ENCODE assay signal across 8 mouse cellular contexts in the genomic region with DNA sequence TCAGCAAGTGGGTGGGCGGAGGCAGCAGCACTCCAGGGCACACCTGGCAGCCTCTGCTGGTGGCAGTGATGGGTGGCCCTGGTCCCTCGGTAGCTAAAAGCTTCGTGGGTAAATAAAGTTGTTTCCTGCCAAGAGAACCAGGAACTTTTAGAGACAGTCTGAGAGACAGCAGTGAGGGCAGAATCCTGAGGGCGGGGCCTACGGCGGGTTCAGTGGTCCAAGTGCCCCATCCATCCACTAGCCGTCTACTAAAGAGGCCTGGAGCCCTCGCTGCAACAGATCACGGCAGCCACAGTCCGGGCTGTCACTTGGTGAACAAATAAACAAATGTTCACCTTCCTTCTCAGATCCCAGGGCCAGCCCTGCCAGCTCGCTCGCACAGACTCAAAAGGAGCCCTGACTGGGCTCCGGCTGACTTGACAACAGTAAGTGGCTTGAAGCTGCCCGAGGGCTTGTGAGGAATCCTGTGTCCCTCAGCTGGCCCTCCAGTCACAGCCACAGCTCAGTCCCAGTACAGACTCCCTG. TPM values are rescaled to one million over a fixed set of nuclear protein-coding genes. Genes with fewer than 3 reads are reported as not detected.
DNase-seq lines count a peak whose midpoint lies in the region; ATAC-seq and TF ChIP-seq lines count a peak whose summit lies in the region.

No protein-coding gene starts in this region.

- no peaks in the 10 kb centered on the region for H3K9me3 ChIP-seq in heart, embryonic 12.5 days (replicated peaks)
- H3K9me3 ChIP-seq in forebrain, postnatal 0 days (ENCODE audit: low read length) = no peaks in the 10 kb centered on the region
- no peaks in the 10 kb centered on the region for H3K9me3 ChIP-seq in limb, embryonic 13.5 days
- H3K9me3 ChIP-seq in neural tube, embryonic 14.5 days (ENCODE audit: control insufficient read depth, low read length) = no peaks in the 10 kb centered on the region

- H3K27me3 ChIP-seq in heart, embryonic 12.5 days (replicated peaks) = no peaks in the 10 kb centered on the region
- no peaks in the 10 kb centered on the region for H3K27me3 ChIP-seq in forebrain, postnatal 0 days (ENCODE audit: insufficient read depth, low read length)
- H3K27me3 ChIP-seq in limb, embryonic 13.5 days = no peaks in the 10 kb centered on the region
- no peaks in the 10 kb centered on the region for H3K27me3 ChIP-seq in neural tube, embryonic 14.5 days (ENCODE audit: control insufficient read depth, insufficient read depth, low read length)

- peaks cover 30% of the 10 kb centered on the region for H3K36me3 ChIP-seq in heart, embryonic 12.5 days
- H3K36me3 ChIP-seq in forebrain, postnatal 0 days (ENCODE audit: insufficient read depth) = no peaks in the 10 kb centered on the region
- peaks cover 37% of the 10 kb centered on the region for H3K36me3 ChIP-seq in limb, embryonic 13.5 days
- no peaks in the 10 kb centered on the region for H3K36me3 ChIP-seq in neural tube, embryonic 14.5 days (ENCODE audit: control insufficient read depth, insufficient read depth, low read length)

- H3K9ac ChIP-seq in heart, embryonic 12.5 days = peak overlapping the region; percentile 62
- H3K9ac ChIP-seq in forebrain, postnatal 0 days = peak overlapping the region; percentile 18; the same call in 1 of the 2 replicates
- peak overlapping the region; percentile 59 for H3K9ac ChIP-seq in limb, embryonic 13.5 days
- H3K9ac ChIP-seq in neural tube, embryonic 14.5 days (replicated peaks; ENCODE audit: low read depth, low read length) = peak overlapping the region; percentile 41; the same call in 1 of the 2 replicates

- 25% methylated on average over 14 of the region's 14 CpGs for WGBS in heart, embryonic 12.5 days
- WGBS in forebrain, postnatal 0 days = 8% methylated on average over 14 of the region's 14 CpGs
- WGBS in limb, embryonic 13.5 days = 13% methylated on average over 14 of the region's 14 CpGs
- 8% methylated on average over 14 of the region's 14 CpGs for WGBS in neural tube, embryonic 14.5 days

- DNase-seq in heart, postnatal 25 days (ENCODE audit: low spot score) = no peak
- peak; percentile 37 for DNase-seq in MN1 (ENCODE audit: low spot score)
- DNase-seq in forebrain, postnatal 0 days = peak; percentile 42
- DNase-seq in frontal cortex, postnatal 25 days (ENCODE audit: low spot score in 2 of 2) = no peak
- DNase-seq in gastrocnemius, adult 8-10 months (ENCODE audit: low spot score in 2 of 2) = no peak

- no peak for ATAC-seq in heart, embryonic 12.5 days (ENCODE audit: insufficient number of reproducible peaks, low FRiP score)
- peak; percentile 4; the same call in 1 of the 2 replicates for ATAC-seq in forebrain, postnatal 0 days
- ATAC-seq in limb, embryonic 13.5 days (ENCODE audit: low FRiP score, low read depth) = no peak
- 0 out of 2 replicates have a peak, but pooled peaks have one; percentile 3 for ATAC-seq in neural tube, embryonic 14.5 days (ENCODE audit: low read depth)

- H3K4me2 ChIP-seq in heart, embryonic 12.5 days = peak overlapping the region; percentile 41
- peak overlapping the region; percentile 34 for H3K4me2 ChIP-seq in forebrain, postnatal 0 days (ENCODE audit: low read depth)
- peak overlapping the region; percentile 100 for H3K4me2 ChIP-seq in limb, embryonic 13.5 days (replicated peaks)
- H3K4me2 ChIP-seq in neural tube, embryonic 14.5 days (ENCODE audit: low read depth, low read length) = peak overlapping the region; percentile 27; the same call in 1 of the 2 replicates

- peaks cover 81% of the 10 kb centered on the region for H3K4me1 ChIP-seq in heart, embryonic 12.5 days (replicated peaks)
- peaks cover 60% of the 10 kb centered on the region for H3K4me1 ChIP-seq in forebrain, postnatal 0 days (ENCODE audit: insufficient read depth)
- peaks cover 81% of the 10 kb centered on the region for H3K4me1 ChIP-seq in limb, embryonic 13.5 days
- H3K4me1 ChIP-seq in neural tube, embryonic 14.5 days (ENCODE audit: control insufficient read depth, insufficient read depth, low read length) = peaks cover 76% of the 10 kb centered on the region

- H3K4me3 ChIP-seq in heart, embryonic 12.5 days = no peak overlapping the region
- 0 out of 2 replicates have a peak overlapping the region, but pooled peaks have one; percentile 1 for H3K4me3 ChIP-seq in forebrain, postnatal 0 days (ENCODE audit: low read depth, low read length)
- peak overlapping the region; percentile 16 for H3K4me3 ChIP-seq in limb, embryonic 13.5 days
- no peak overlapping the region for H3K4me3 ChIP-seq in neural tube, embryonic 14.5 days (ENCODE audit: low read depth, low read length)

- no peak for TF ChIP-seq CTCF in forebrain, postnatal 0 days (IDR thresholded peaks at IDR 0.05; ENCODE audit: low read depth)

- peak overlapping the region; percentile 76 for H3K27ac ChIP-seq in heart, embryonic 12.5 days (ENCODE audit: poor library complexity, severe bottlenecking)
- H3K27ac ChIP-seq in forebrain, postnatal 0 days (ENCODE audit: low read depth, low read length) = peak overlapping the region; percentile 90
- H3K27ac ChIP-seq in limb, embryonic 13.5 days = peak overlapping the region; percentile 92
- H3K27ac ChIP-seq in neural tube, embryonic 14.5 days (ENCODE audit: low read depth, low read length) = peak overlapping the region; percentile 90

- intact Hi-C loops in heart, postnatal 25 days (cut with DNase I) = loop anchor here (5.0 kb wide), 1 partner anchor 63 kb away; a partner anchor contains a TSS

RNA-seq across cellular contexts. Expression of a gene that starts 5.2 kb away (rescaled TPM):
- 404 and 442 TPM in 2 replicates for polyA plus RNA-seq in heart, embryonic 12.5 days (2016; fragmentation: Nextera tagmentation; extraction: Ambion mirVana)
- total RNA-seq in heart, postnatal 25 days (2021) = 100 to 1,000 TPM; 241 to 257 TPM
- 200 and 223 TPM in 2 replicates for total RNA-seq in forebrain, postnatal 0 days (2014; rRNA removed)
- 267 and 287 TPM in 2 replicates for polyA plus RNA-seq in forebrain, postnatal 0 days (2015; fragmentation: Nextera tagmentation; extraction: Ambion mirVana)
- 383 and 392 TPM in 2 replicates for polyA plus RNA-seq in limb, embryonic 13.5 days (2015; fragmentation: Nextera tagmentation; extraction: Ambion mirVana)
- 234 and 258 TPM in 2 replicates for polyA plus RNA-seq in neural tube, embryonic 14.5 days (2014; fragmentation: Nextera tagmentation; extraction: Ambion mirVana)
- total RNA-seq in gastrocnemius, adult 8-10 months (2022) = 10 to 100 TPM; 62.4 to 78.5 (median 71.2) TPM

RNA-seq across cellular contexts. Expression of a gene that starts 20.9 kb away (rescaled TPM):
- polyA plus RNA-seq in heart, embryonic 12.5 days (2016; fragmentation: Nextera tagmentation; extraction: Ambion mirVana) = 10.7 and 11.2 TPM in 2 replicates
- 10 to 100 TPM; 15.0 to 17.8 TPM for total RNA-seq in heart, postnatal 25 days (2021)
- total RNA-seq in forebrain, postnatal 0 days (2014; rRNA removed) = 6.5 and 6.6 TPM in 2 replicates
- 3.9 and 4.4 TPM in 2 replicates for polyA plus RNA-seq in forebrain, postnatal 0 days (2015; fragmentation: Nextera tagmentation; extraction: Ambion mirVana)
- polyA plus RNA-seq in limb, embryonic 13.5 days (2015; fragmentation: Nextera tagmentation; extraction: Ambion mirVana) = 8.0 and 8.6 TPM in 2 replicates
- polyA plus RNA-seq in neural tube, embryonic 14.5 days (2014; fragmentation: Nextera tagmentation; extraction: Ambion mirVana) = 2.8 and 5.3 TPM in 2 replicates
- total RNA-seq in gastrocnemius, adult 8-10 months (2022) = 10 to 100 TPM in 2 of 4 experiments, 1 to 10 TPM in 2; 8.7 to 12.4 (median 10.1) TPM

RNA-seq across cellular contexts. Expression of a gene that starts 39.4 kb away (rescaled TPM):
- polyA plus RNA-seq in heart, embryonic 12.5 days (2016; fragmentation: Nextera tagmentation; extraction: Ambion mirVana) = 2.9 and 3.2 TPM in 2 replicates
- total RNA-seq in heart, postnatal 25 days (2021) = 10 to 100 TPM; 62.0 to 69.7 TPM
- total RNA-seq in forebrain, postnatal 0 days (2014; rRNA removed) = 43.5 and 60.9 TPM in 2 replicates
- 38.7 and 39.8 TPM in 2 replicates for polyA plus RNA-seq in forebrain, postnatal 0 days (2015; fragmentation: Nextera tagmentation; extraction: Ambion mirVana)
- polyA plus RNA-seq in limb, embryonic 13.5 days (2015; fragmentation: Nextera tagmentation; extraction: Ambion mirVana) = 4.3 and 5.3 TPM in 2 replicates
- polyA plus RNA-seq in neural tube, embryonic 14.5 days (2014; fragmentation: Nextera tagmentation; extraction: Ambion mirVana) = 31.3 and 36.6 TPM in 2 replicates
- total RNA-seq in gastrocnemius, adult 8-10 months (2022) = 10 to 100 TPM; 37.4 to 49.3 (median 45.9) TPM

RNA-seq across cellular contexts. Expression of a gene that starts 42.5 kb away (rescaled TPM):
- polyA plus RNA-seq in heart, embryonic 12.5 days (2016; fragmentation: Nextera tagmentation; extraction: Ambion mirVana) = 34.0 and 35.5 TPM in 2 replicates
- 10 to 100 TPM; 44.6 to 45.8 TPM for total RNA-seq in heart, postnatal 25 days (2021)
- 11.7 and 13.8 TPM in 2 replicates for total RNA-seq in forebrain, postnatal 0 days (2014; rRNA removed)
- 6.2 and 7.4 TPM in 2 replicates for polyA plus RNA-seq in forebrain, postnatal 0 days (2015; fragmentation: Nextera tagmentation; extraction: Ambion mirVana)
- polyA plus RNA-seq in limb, embryonic 13.5 days (2015; fragmentation: Nextera tagmentation; extraction: Ambion mirVana) = 44.3 and 49.5 TPM in 2 replicates
- 15.0 and 17.8 TPM in 2 replicates for polyA plus RNA-seq in neural tube, embryonic 14.5 days (2014; fragmentation: Nextera tagmentation; extraction: Ambion mirVana)
- 10 to 100 TPM; 51.3 to 56.2 (median 54.0) TPM for total RNA-seq in gastrocnemius, adult 8-10 months (2022)

RNA-seq across cellular contexts. Expression of a gene that starts 49.3 kb away (rescaled TPM):
- polyA plus RNA-seq in heart, embryonic 12.5 days (2016; fragmentation: Nextera tagmentation; extraction: Ambion mirVana) = 0.49 and 0.64 TPM in 2 replicates
- under 1 TPM; 0.45 to 0.62 TPM for total RNA-seq in heart, postnatal 25 days (2021)
- total RNA-seq in forebrain, postnatal 0 days (2014; rRNA removed) = 1.00 and 2.9 TPM in 2 replicates
- 1.3 and 1.5 TPM in 2 replicates for polyA plus RNA-seq in forebrain, postnatal 0 days (2015; fragmentation: Nextera tagmentation; extraction: Ambion mirVana)
- polyA plus RNA-seq in limb, embryonic 13.5 days (2015; fragmentation: Nextera tagmentation; extraction: Ambion mirVana) = 1.5 and 1.7 TPM in 2 replicates
- 1.5 and 2.1 TPM in 2 replicates for polyA plus RNA-seq in neural tube, embryonic 14.5 days (2014; fragmentation: Nextera tagmentation; extraction: Ambion mirVana)
- total RNA-seq in gastrocnemius, adult 8-10 months (2022) = under 1 TPM in 2 of 4 experiments, not detected in 2; 0.24 to 0.56 TPM

Comparison
In these comparisons a context has a peak if more than half of its experiments do, and no peak if none do; other contexts are left out.
1. ATAC-seq: peak in forebrain, postnatal 0 days (single experiment) and neural tube, embryonic 14.5 days (single experiment); none in heart, embryonic 12.5 days (single experiment) and limb, embryonic 13.5 days (single experiment).
2. H3K4me2 ChIP-seq: peak in every context shown above with its lines; median percentile 100 in limb, embryonic 13.5 days; 41 in heart, embryonic 12.5 days; 34 in forebrain, postnatal 0 days; 27 in neural tube, embryonic 14.5 days.
3. H3K4me3 ChIP-seq: peak in forebrain, postnatal 0 days (single experiment) and limb, embryonic 13.5 days (single experiment); none in heart, embryonic 12.5 days (single experiment) and neural tube, embryonic 14.5 days (single experiment).
4. DNase-seq: peak in MN1 (single experiment) and forebrain, postnatal 0 days (single experiment); none in heart, postnatal 25 days (single experiment), frontal cortex, postnatal 25 days (0 of 2) and gastrocnemius, adult 8-10 months (0 of 2).
5. Peak in every context shown above with its lines, with median percentiles within 50 percentile points of each other: H3K27ac ChIP-seq and H3K9ac ChIP-seq.